35 mouse cellular contexts compared by ENCODE assay signal in genomic region chr11:72311355-72312001, GRCm38 (mm10). TPM values are rescaled to one million over a fixed set of nuclear protein-coding genes. Genes with fewer than 3 reads are reported as not detected.
DNase-seq lines count a peak whose midpoint lies in the region; ATAC-seq and TF ChIP-seq lines count a peak whose summit lies in the region.
"Had no signal": no experiment of that assay in that cellular context is flagged by ENCODE, and none has a peak within 500 bp of the region (broad histone marks: within the 10 kb centered on the region; RNA-seq: fewer than 3 reads in every experiment).

No protein-coding gene starts in this region.

- TF ChIP-seq EP300 in MEL (IDR thresholded peaks at IDR 0.05; ENCODE audit: low read depth in 1 of 2, low read length in 2 of 2): no peak
- no peak for TF ChIP-seq EP300 in stomach, postnatal 0 days (optimal IDR thresholded peaks at IDR 0.05)

- H3K27me3 ChIP-seq in midbrain, embryonic 11.5 days (ENCODE audit: control insufficient read depth, insufficient read depth, low read length): peaks cover 14% of the 10 kb centered on the region
- H3K27me3 ChIP-seq in midbrain, postnatal 0 days (ENCODE audit: insufficient read depth, low read length): peaks cover 14% of the 10 kb centered on the region
- no peaks in the 10 kb centered on the region for H3K27me3 ChIP-seq in MEL (ENCODE audit: control insufficient read depth in 1 of 2, insufficient read depth in 2 of 2, low read length in 2 of 2)
- 0 out of 2 replicates have a peak, but pooled peaks cover 4% of the 10 kb centered on the region for H3K27me3 ChIP-seq in stomach, postnatal 0 days (ENCODE audit: control insufficient read depth, insufficient read depth, low read length)
- peaks cover 40% of the 10 kb centered on the region for H3K27me3 ChIP-seq in heart, embryonic 12.5 days (replicated peaks)
- H3K27me3 ChIP-seq: CH12.LX had no signal

- H3K9ac ChIP-seq in midbrain, embryonic 11.5 days (ENCODE audit: low read length): no peak overlapping the region
- H3K9ac ChIP-seq in midbrain, postnatal 0 days (replicated peaks; ENCODE audit: low read length, poor library complexity, severe bottlenecking): no peak overlapping the region
- no peak overlapping the region for H3K9ac ChIP-seq in MEL (ENCODE audit: control insufficient read depth, low read depth, low read length, poor library complexity, severe bottlenecking)
- H3K9ac ChIP-seq in stomach, postnatal 0 days (ENCODE audit: low read length): no peak overlapping the region
- H3K9ac ChIP-seq in heart, embryonic 12.5 days: no peak overlapping the region
- H3K9ac ChIP-seq: forebrain, embryonic 12.5 days; forebrain, embryonic 15.5 days; heart, embryonic 13.5 days; hindbrain, embryonic 14.5 days had no signal

- no peak for ATAC-seq in midbrain, embryonic 11.5 days (ENCODE audit: low FRiP score)
- no peak for ATAC-seq in midbrain, postnatal 0 days (ENCODE audit: low FRiP score)
- peak; percentile 73; the same call in 1 of the 2 replicates for ATAC-seq in stomach, postnatal 0 days (ENCODE audit: low FRiP score, low TSS enrichment)
- ATAC-seq in heart, embryonic 12.5 days (ENCODE audit: insufficient number of reproducible peaks, low FRiP score): no peak
- ATAC-seq: activated CD4-positive, CD25-positive, alpha-beta regulatory T cell, adult 4 months; forebrain, embryonic 15.5 days; hindbrain, postnatal 0 days; inflammation-experienced regulatory T-cells, adult 6 months; intestine, embryonic 16.5 days had no signal

- 83% methylated on average over 10 of the region's 10 CpGs for WGBS in midbrain, embryonic 11.5 days
- 88% methylated on average over 10 of the region's 10 CpGs for WGBS in midbrain, postnatal 0 days
- WGBS in stomach, postnatal 0 days: 56% methylated on average over 10 of the region's 10 CpGs
- WGBS in heart, embryonic 12.5 days: 76% methylated on average over 10 of the region's 10 CpGs

- no peaks in the 10 kb centered on the region for H3K36me3 ChIP-seq in midbrain, embryonic 11.5 days (ENCODE audit: control insufficient read depth, insufficient read depth, low read length)
- no peaks in the 10 kb centered on the region for H3K36me3 ChIP-seq in midbrain, postnatal 0 days (ENCODE audit: insufficient read depth, low read length)
- peaks cover 0 to 23% of the 10 kb centered on the region in 2 experiments; a peak in 2 of 4 replicates for H3K36me3 ChIP-seq in MEL (ENCODE audit: control insufficient read depth in 1 of 2, insufficient read depth in 2 of 2, low read length in 2 of 2)
- no peaks in the 10 kb centered on the region for H3K36me3 ChIP-seq in stomach, postnatal 0 days (ENCODE audit: control insufficient read depth, insufficient read depth, low read length)
- no peaks in the 10 kb centered on the region for H3K36me3 ChIP-seq in heart, embryonic 12.5 days
- H3K36me3 ChIP-seq: forebrain, embryonic 12.5 days; forebrain, embryonic 15.5 days; G1E; heart, embryonic 13.5 days had no signal

- no peak for TF ChIP-seq POLR2A in MEL (IDR thresholded peaks at IDR 0.05; ENCODE audit: control insufficient read depth in 1 of 2, insufficient read depth in 1 of 2, low read depth in 1 of 2, low read length in 2 of 2, poor library complexity in 1 of 2)

- no peak overlapping the region for H3K4me3 ChIP-seq in midbrain, embryonic 11.5 days (ENCODE audit: low read depth, low read length)
- no peak overlapping the region for H3K4me3 ChIP-seq in midbrain, postnatal 0 days (ENCODE audit: low read depth, low read length)
- no peak overlapping the region for H3K4me3 ChIP-seq in MEL (ENCODE audit: control insufficient read depth in 1 of 2, insufficient read depth in 1 of 2, low read depth in 2 of 2, low read length in 2 of 2)
- no peak overlapping the region for H3K4me3 ChIP-seq in stomach, postnatal 0 days (ENCODE audit: low read depth, low read length)
- no peak overlapping the region for H3K4me3 ChIP-seq in heart, embryonic 12.5 days
- H3K4me3 ChIP-seq: forebrain, embryonic 12.5 days; forebrain, embryonic 15.5 days; heart, embryonic 13.5 days had no signal

- no peaks in the 10 kb centered on the region for H3K79me2 ChIP-seq in MEL (ENCODE audit: control insufficient read depth, insufficient read depth, low read length, poor library complexity)

- no peak for TF ChIP-seq CTCF in midbrain, postnatal 0 days (IDR thresholded peaks at IDR 0.05)
- TF ChIP-seq CTCF in MEL (IDR thresholded peaks at IDR 0.05 in 2 of 3, conservative IDR thresholded peaks at IDR 0.05 in 1 of 3; ENCODE audit: control insufficient read depth in 1 of 3, insufficient read depth in 1 of 3, low read depth in 2 of 3, low read length in 3 of 3, poor library complexity in 1 of 3, severe bottlenecking in 1 of 3): no peak
- no peak for TF ChIP-seq CTCF in stomach, postnatal 0 days (IDR thresholded peaks at IDR 0.05; ENCODE audit: low read depth)

- no peaks in the 10 kb centered on the region for H3K9me3 ChIP-seq in midbrain, embryonic 11.5 days (ENCODE audit: control insufficient read depth, low read length)
- no peaks in the 10 kb centered on the region for H3K9me3 ChIP-seq in midbrain, postnatal 0 days (ENCODE audit: low read length)
- H3K9me3 ChIP-seq in MEL (replicated peaks; ENCODE audit: insufficient read depth, low read length): no peaks in the 10 kb centered on the region
- H3K9me3 ChIP-seq in stomach, postnatal 0 days (ENCODE audit: control insufficient read depth, low read length): no peaks in the 10 kb centered on the region
- no peaks in the 10 kb centered on the region for H3K9me3 ChIP-seq in heart, embryonic 12.5 days (replicated peaks)
- H3K9me3 ChIP-seq: forebrain, embryonic 12.5 days; forebrain, embryonic 15.5 days; G1E; heart, embryonic 13.5 days had no signal

- DNase-seq in midbrain, embryonic 11.5 days (ENCODE audit: low spot score, missing footprints): peak; percentile 67
- no peak for DNase-seq in midbrain, postnatal 0 days (ENCODE audit: low spot score)
- DNase-seq in MEL (ENCODE audit: low read depth, low spot score): peak; percentile 38
- peak; percentile 67 for DNase-seq in ZHBTc4 (ENCODE audit: low read depth, low spot score)
- no peak for DNase-seq in stomach, postnatal 0 days (ENCODE audit: low spot score)
- no peak for DNase-seq in right cerebral cortex, postnatal 4 days
- DNase-seq in Muller cell, postnatal 12 days (ENCODE audit: inconsistent ontology term): no peak
- DNase-seq: adrenal gland, adult 8-10 months; adrenal gland, postnatal 25 days; B cell, adult 2 months; cerebellum, adult 11-12 months; cerebellum, adult 8-10 months; cerebellum, postnatal 14 days; gastrocnemius, postnatal 25 days; heart, postnatal 14 days; heart, postnatal 4 days; kidney, adult 18-20 months had no signal

- peaks cover 4% of the 10 kb centered on the region; the same call in 1 of the 2 replicates for H3K4me1 ChIP-seq in midbrain, embryonic 11.5 days (ENCODE audit: control insufficient read depth, insufficient read depth, low read length)
- H3K4me1 ChIP-seq in midbrain, postnatal 0 days (ENCODE audit: insufficient read depth, low read length): no peaks in the 10 kb centered on the region
- H3K4me1 ChIP-seq in MEL (ENCODE audit: control insufficient read depth in 1 of 2, insufficient read depth in 2 of 2, low read length in 2 of 2): peaks cover 6 to 28% of the 10 kb centered on the region in 2 experiments
- no peaks in the 10 kb centered on the region for H3K4me1 ChIP-seq in stomach, postnatal 0 days (replicated peaks; ENCODE audit: control insufficient read depth, insufficient read depth)
- peaks cover 17% of the 10 kb centered on the region for H3K4me1 ChIP-seq in heart, embryonic 12.5 days (replicated peaks)

- TF ChIP-seq RAD21 in MEL (IDR thresholded peaks at IDR 0.05; ENCODE audit: low read depth, low read length): no peak

- no peak overlapping the region for H3K27ac ChIP-seq in midbrain, embryonic 11.5 days (ENCODE audit: low read depth, low read length)
- H3K27ac ChIP-seq in midbrain, postnatal 0 days (ENCODE audit: low read depth, low read length): no peak overlapping the region
- H3K27ac ChIP-seq in MEL (ENCODE audit: control insufficient read depth, low read depth, low read length): no peak overlapping the region
- no peak overlapping the region for H3K27ac ChIP-seq in stomach, postnatal 0 days (replicated peaks)
- no peak overlapping the region for H3K27ac ChIP-seq in heart, embryonic 12.5 days (ENCODE audit: poor library complexity, severe bottlenecking)
- H3K27ac ChIP-seq: forebrain, embryonic 12.5 days; forebrain, embryonic 15.5 days; heart, embryonic 13.5 days; hindbrain, embryonic 14.5 days; hindbrain, postnatal 0 days had no signal

- no peak overlapping the region for H3K4me2 ChIP-seq in midbrain, embryonic 11.5 days
- no peak overlapping the region for H3K4me2 ChIP-seq in midbrain, postnatal 0 days (ENCODE audit: low read depth, low read length, poor library complexity, severe bottlenecking)
- no peak overlapping the region for H3K4me2 ChIP-seq in stomach, postnatal 0 days (replicated peaks; ENCODE audit: low read depth)
- H3K4me2 ChIP-seq in heart, embryonic 12.5 days: no peak overlapping the region
- H3K4me2 ChIP-seq: forebrain, embryonic 12.5 days; forebrain, embryonic 15.5 days; heart, embryonic 13.5 days; hindbrain, embryonic 14.5 days had no signal

RNA-seq across cellular contexts. Expression of gene Fbxo39, which starts 2.8 kb away (rescaled TPM):
- not detected in 2 replicates for polyA plus RNA-seq in midbrain, embryonic 11.5 days (2014; fragmentation: Nextera tagmentation; extraction: Ambion mirVana)
- total RNA-seq in midbrain, postnatal 0 days (2014; rRNA removed): not detected in 2 replicates
- polyA plus RNA-seq in midbrain, postnatal 0 days (2015; fragmentation: Nextera tagmentation; extraction: Ambion mirVana): not detected in 2 replicates
- not detected in 2 replicates for total RNA-seq in MEL (2012; rRNA removed)
- not detected for polyA plus RNA-seq in MEL (2012; ENCODE audit: insufficient read depth in 1 of 2, insufficient read length in 2 of 2, low read depth in 1 of 2, low replicate concordance in 2 of 2, missing spikeins in 1 of 2)
- polyA plus RNA-seq in stomach, postnatal 0 days (2015; fragmentation: Nextera tagmentation; extraction: Ambion mirVana): not detected in 2 replicates
- not detected in 2 replicates for polyA plus RNA-seq in heart, embryonic 12.5 days (2016; fragmentation: Nextera tagmentation; extraction: Ambion mirVana)
- total RNA-seq: adrenal gland, adult 8-10 months; CH12.LX; gastrocnemius, adult 8-10 months; gastrocnemius, postnatal 25 days; granulocyte monocyte progenitor cell, adult 5-6 weeks; heart, postnatal 14 days; heart, postnatal 4 days had no signal
- polyA plus RNA-seq: brain, embryonic 14.5 days; embryonic facial prominence, embryonic 11.5 days; embryonic facial prominence, embryonic 14.5 days; forebrain, embryonic 12.5 days; forebrain, embryonic 15.5 days; G1E; heart, embryonic 13.5 days; heart, embryonic 16.5 days; hindbrain, embryonic 11.5 days; hindbrain, embryonic 14.5 days; hindbrain, postnatal 0 days; inflammation-experienced regulatory T-cells, adult 6 months; intestine, embryonic 16.5 days had no signal

RNA-seq across cellular contexts. Expression of gene Xaf1, which starts 10.0 kb away (rescaled TPM):
- polyA plus RNA-seq in midbrain, embryonic 11.5 days (2014; fragmentation: Nextera tagmentation; extraction: Ambion mirVana): 1.3 and 1.4 TPM in 2 replicates
- 0.93 and 3.9 TPM in 2 replicates for total RNA-seq in midbrain, postnatal 0 days (2014; rRNA removed)
- 5.6 and 6.0 TPM in 2 replicates for polyA plus RNA-seq in midbrain, postnatal 0 days (2015; fragmentation: Nextera tagmentation; extraction: Ambion mirVana)
- 0.56 and 1.0 TPM in 2 replicates for total RNA-seq in MEL (2012; rRNA removed)
- 1 to 10 TPM in 1 of 2 experiments, not detected in 1; 1.8 TPM for polyA plus RNA-seq in MEL (2012; ENCODE audit: insufficient read depth in 1 of 2, insufficient read length in 2 of 2, low read depth in 1 of 2, low replicate concordance in 2 of 2, missing spikeins in 1 of 2)
- 22.6 and 23.3 TPM in 2 replicates for polyA plus RNA-seq in stomach, postnatal 0 days (2015; fragmentation: Nextera tagmentation; extraction: Ambion mirVana)
- 6.2 and 6.8 TPM in 2 replicates for polyA plus RNA-seq in heart, embryonic 12.5 days (2016; fragmentation: Nextera tagmentation; extraction: Ambion mirVana)

RNA-seq across cellular contexts. Expression of gene Slc13a5, which starts 44.5 kb away (rescaled TPM):
- 0.21 and 0.29 TPM in 2 replicates for polyA plus RNA-seq in midbrain, embryonic 11.5 days (2014; fragmentation: Nextera tagmentation; extraction: Ambion mirVana)
- total RNA-seq in midbrain, postnatal 0 days (2014; rRNA removed): 4.8 and 6.2 TPM in 2 replicates
- polyA plus RNA-seq in midbrain, postnatal 0 days (2015; fragmentation: Nextera tagmentation; extraction: Ambion mirVana): 4.5 and 5.9 TPM in 2 replicates
- total RNA-seq in MEL (2012; rRNA removed): not detected in 2 replicates
- polyA plus RNA-seq in MEL (2012; ENCODE audit: insufficient read depth in 1 of 2, insufficient read length in 2 of 2, low read depth in 1 of 2, low replicate concordance in 2 of 2, missing spikeins in 1 of 2): not detected
- polyA plus RNA-seq in stomach, postnatal 0 days (2015; fragmentation: Nextera tagmentation; extraction: Ambion mirVana): 0.06 and 0.12 TPM in 2 replicates
- 0.17 and 0.36 TPM in 2 replicates for polyA plus RNA-seq in heart, embryonic 12.5 days (2016; fragmentation: Nextera tagmentation; extraction: Ambion mirVana)
- total RNA-seq: CH12.LX; gastrocnemius, adult 8-10 months; granulocyte monocyte progenitor cell, adult 5-6 weeks; heart, postnatal 14 days had no signal
- polyA plus RNA-seq: activated CD4-positive, CD25-positive, alpha-beta regulatory T cell, adult 4 months; embryonic facial prominence, embryonic 11.5 days; forebrain, embryonic 12.5 days; G1E; inflammation-experienced regulatory T-cells, adult 6 months had no signal

RNA-seq across cellular contexts. Expression of gene Tekt1, which starts 50.8 kb away (rescaled TPM):
- polyA plus RNA-seq in midbrain, embryonic 11.5 days (2014; fragmentation: Nextera tagmentation; extraction: Ambion mirVana): 4.2 and 5.3 TPM in 2 replicates
- total RNA-seq in midbrain, postnatal 0 days (2014; rRNA removed): 6.9 and 9.8 TPM in 2 replicates
- 7.4 and 10.3 TPM in 2 replicates for polyA plus RNA-seq in midbrain, postnatal 0 days (2015; fragmentation: Nextera tagmentation; extraction: Ambion mirVana)
- not detected in 2 replicates for total RNA-seq in MEL (2012; rRNA removed)
- not detected for polyA plus RNA-seq in MEL (2012; ENCODE audit: insufficient read depth in 1 of 2, insufficient read length in 2 of 2, low read depth in 1 of 2, low replicate concordance in 2 of 2, missing spikeins in 1 of 2)
- 0.13 TPM in 1 of 2 replicates, not detected in the other for polyA plus RNA-seq in stomach, postnatal 0 days (2015; fragmentation: Nextera tagmentation; extraction: Ambion mirVana)
- 0.32 and 0.85 TPM in 2 replicates for polyA plus RNA-seq in heart, embryonic 12.5 days (2016; fragmentation: Nextera tagmentation; extraction: Ambion mirVana)
- total RNA-seq: G1E had no signal
- polyA plus RNA-seq: activated CD4-positive, CD25-positive, alpha-beta regulatory T cell, adult 4 months; G1E; inflammation-experienced regulatory T-cells, adult 6 months had no signal

Comparison
In these comparisons a context has a peak if more than half of its experiments do, and no peak if none do; other contexts are left out.
1. DNase-seq: peak in midbrain, embryonic 11.5 days (single experiment), MEL (single experiment) and ZHBTc4 (single experiment); none in midbrain, postnatal 0 days (single experiment), stomach, postnatal 0 days (single experiment), right cerebral cortex, postnatal 4 days (single experiment) and Muller cell, postnatal 12 days (single experiment).